Mouse (Mus musculus) C2C12 (cell line): ENCODE results near the gene Capn5.

Experiments
- CEBPB ChIP-seq: IDR thresholded peaks from one replicate; pipeline ENCODE4 v1.6.1; 2011; ENCODE audit warnings: low read depth, mild to moderate bottlenecking, control low read depth, moderate library complexity
- CTCF ChIP-seq: IDR thresholded peaks from one replicate; pipeline ENCODE4 v1.5.1; 2011; ENCODE audit not compliant: control insufficient read depth, insufficient read depth, insufficient read length
- FOSL1 ChIP-seq: IDR thresholded peaks from one replicate; pipeline ENCODE4 v1.8.0; 2011; ENCODE audit warnings: mild to moderate bottlenecking, low read length; ENCODE audit not compliant: poor library complexity, insufficient read depth, severe bottlenecking
- MAX ChIP-seq: IDR thresholded peaks from one replicate; pipeline ENCODE4 v1.6.1; 2011; ENCODE audit warnings: mild to moderate bottlenecking, control low read depth
- MYOD1 ChIP-seq: IDR thresholded peaks from one replicate; pipeline ENCODE4 v1.6.1; 2011; ENCODE audit warnings: low read depth; ENCODE audit not compliant: control insufficient read depth, insufficient read length
- MYOG ChIP-seq: IDR thresholded peaks from one replicate; pipeline ENCODE4 v1.6.1; 2011; ENCODE audit not compliant: control insufficient read depth, insufficient read length; ENCODE audit errors: extremely low read depth
- USF1 ChIP-seq: IDR thresholded peaks from one replicate; pipeline ENCODE4 v1.6.1; 2011; ENCODE audit warnings: low read depth, mild to moderate bottlenecking, control low read depth, moderate library complexity

- TF ChIP-seq CTCF (no peak), MYOG (no peak), MAX (no peak), USF1 (no peak), MYOD1 (no peak), FOSL1 (no peak), CEBPB (no peak)
Measured at GRCm38 (mm10) chr7:98195151-98195801, 17.2 kb upstream of the Capn5 start.
